Mouse (Mus musculus): ENCODE results near the gene Fbxo45. TPM values are rescaled to one million over a fixed set of nuclear protein-coding genes. Genes with fewer than 3 reads are reported as not detected.
"Not testable (repeated sequence)": the region's sequence is repeated elsewhere in the genome, so short reads cannot be mapped to it uniquely, and the experiment has no call there.

Gene Fbxo45
- polyA plus RNA-seq, 1 experiment from 2014 or later, result 9.0 TPM

DNA sequence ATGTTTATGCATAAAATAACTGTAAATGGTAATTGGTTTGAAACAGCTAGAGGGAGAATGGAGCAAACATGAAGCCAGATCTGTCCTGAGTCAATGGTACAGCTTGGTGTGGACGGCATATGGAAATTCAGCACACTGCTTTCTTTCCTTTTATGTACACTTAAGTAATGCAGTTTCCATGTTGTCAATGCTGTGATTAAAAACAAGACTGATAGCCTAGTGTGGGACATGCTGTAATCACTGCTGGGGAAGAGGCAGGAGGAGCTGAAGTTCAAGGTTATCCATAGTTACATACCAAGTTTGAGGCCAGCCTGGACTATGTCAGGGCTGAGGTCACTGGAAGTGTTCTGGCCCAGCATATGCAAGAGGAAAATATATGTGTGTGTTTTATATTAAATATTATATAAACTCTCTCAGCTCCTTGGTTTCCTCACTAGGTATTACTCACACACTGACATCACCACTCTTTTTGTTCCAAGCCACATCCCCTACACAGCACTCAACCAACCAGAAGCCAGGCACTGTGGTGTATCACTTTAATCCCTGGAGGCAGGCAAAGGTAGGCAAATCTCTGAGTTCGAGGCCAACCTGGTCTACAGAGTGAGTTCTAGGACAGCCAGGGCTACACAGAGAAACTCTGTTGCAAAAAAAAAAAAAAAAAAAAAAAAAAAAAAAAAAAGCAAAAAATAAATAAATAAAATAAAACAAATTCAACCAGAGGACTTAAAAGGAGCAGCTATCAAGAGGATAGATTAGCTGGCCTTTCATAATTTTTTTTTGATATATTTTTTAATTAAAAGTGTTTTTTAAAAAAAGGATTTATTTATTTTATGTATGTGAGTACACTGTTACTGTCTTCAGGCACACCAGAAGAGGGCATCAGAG, 7.3 kb downstream of the Fbxo45 start:
- no peak overlapping the region for H3K27ac ChIP-seq
- no peak overlapping the region for H3K4me3 ChIP-seq
- peaks cover 8% of the 10 kb centered on the region for H3K4me1 ChIP-seq (replicated peaks)
- no peaks in the 10 kb centered on the region for H3K27me3 ChIP-seq (ENCODE audit: insufficient read depth, poor library complexity, severe bottlenecking)
- no peaks in the 10 kb centered on the region for H3K9me3 ChIP-seq
- H3K36me3 ChIP-seq, result peaks cover 52% of the 10 kb centered on the region
- no peak for DNase-seq (ENCODE audit: low spot score)
- WGBS, result 91% methylated on average over 2 of the region's 2 CpGs

DNA sequence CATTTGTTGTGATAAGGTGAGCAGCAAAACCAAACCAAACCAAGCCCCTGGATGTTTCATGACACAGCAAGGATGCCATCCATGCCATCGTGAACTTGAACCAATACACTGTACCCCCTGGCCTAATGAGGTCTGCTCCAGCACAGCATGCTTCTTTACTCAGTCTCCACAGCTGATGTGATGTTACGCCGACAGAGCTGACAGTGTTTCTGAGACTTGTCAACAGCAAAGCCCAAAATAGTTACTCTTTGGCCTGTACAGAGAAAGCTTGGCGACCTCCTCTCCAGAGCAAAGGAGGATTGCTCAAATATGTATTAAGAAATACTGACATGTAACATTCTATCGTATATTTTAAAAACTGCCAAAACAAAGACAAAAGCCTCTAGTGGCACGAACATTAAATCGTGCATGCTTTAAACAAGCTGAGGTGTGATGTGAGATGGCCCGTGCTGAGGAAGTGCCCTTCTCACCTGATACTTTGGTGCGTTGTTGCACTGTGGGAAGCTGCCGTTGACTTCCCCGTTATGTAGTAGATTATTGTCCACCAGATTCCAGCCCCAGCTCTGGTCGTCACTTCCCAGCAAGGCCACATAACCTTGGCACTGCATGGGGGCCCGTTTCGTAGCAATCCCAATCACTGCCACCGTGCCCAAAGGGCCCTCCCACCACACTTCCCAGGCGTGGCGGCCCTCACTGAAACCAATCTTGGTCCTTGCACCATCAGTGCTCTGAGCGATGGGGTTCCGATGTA, 8.9 kb downstream of the Fbxo45 start:
- no peak overlapping the region for H3K4me3 ChIP-seq
- H3K36me3 ChIP-seq, result peaks cover 62% of the 10 kb centered on the region
- H3K9me3 ChIP-seq, result no peaks in the 10 kb centered on the region
- no peaks in the 10 kb centered on the region for H3K27me3 ChIP-seq (ENCODE audit: insufficient read depth, poor library complexity, severe bottlenecking)
- WGBS, result 92% methylated on average over 19 of the region's 19 CpGs
- H3K4me1 ChIP-seq (replicated peaks), result no peaks in the 10 kb centered on the region
- no peak for DNase-seq (ENCODE audit: low spot score)
- H3K27ac ChIP-seq, result no peak overlapping the region

DNA sequence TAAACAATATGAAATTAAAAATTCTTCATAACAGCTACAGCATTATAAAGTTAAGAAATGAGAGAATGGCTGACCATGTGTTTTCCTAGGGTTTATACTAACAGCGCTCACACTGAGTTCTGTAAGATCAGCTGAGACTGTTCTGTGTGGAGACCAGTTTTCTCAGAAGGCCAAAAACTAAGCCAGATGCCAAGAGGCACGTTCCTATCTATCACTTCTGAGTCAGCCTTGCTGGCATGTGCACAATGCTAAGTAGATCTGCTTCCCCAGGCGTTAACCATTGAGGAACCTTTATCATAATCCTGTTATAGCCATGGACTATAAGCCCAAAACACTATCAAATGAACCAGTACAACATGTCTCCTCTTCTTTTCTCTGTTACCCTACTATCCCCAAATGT, 14.9 kb downstream of the Fbxo45 start:
- WGBS, result 90% methylated on average over 3 of the region's 3 CpGs
- H3K4me3 ChIP-seq; H3K27me3 ChIP-seq (ENCODE audit: insufficient read depth, poor library complexity, severe bottlenecking); H3K27ac ChIP-seq; DNase-seq (ENCODE audit: low spot score); H3K4me1 ChIP-seq (replicated peaks); H3K9me3 ChIP-seq: not testable (repeated sequence)
- H3K36me3 ChIP-seq, result peaks cover 68% of the 10 kb centered on the region

DNA sequence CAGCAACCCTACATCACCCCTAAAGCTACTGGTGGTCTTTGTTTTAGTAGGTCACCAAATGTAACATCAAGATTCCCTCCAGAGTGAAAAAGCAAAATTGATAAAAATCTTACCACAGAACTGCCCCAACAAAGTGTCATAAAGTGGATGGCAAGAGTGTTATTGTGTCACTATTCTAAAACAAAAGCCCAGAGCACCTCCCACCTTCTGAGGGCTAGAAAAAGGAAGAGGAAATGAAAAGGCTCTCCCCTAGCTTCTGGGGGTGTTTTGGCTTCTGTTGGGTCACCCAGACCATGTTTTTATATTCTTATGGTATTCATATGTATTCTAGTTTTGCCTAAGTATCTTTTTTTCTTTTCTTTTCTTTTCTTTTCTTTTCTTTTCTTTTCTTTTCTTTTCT, 24.6 kb downstream of the Fbxo45 start:
- no peaks in the 10 kb centered on the region for H3K36me3 ChIP-seq
- H3K27me3 ChIP-seq (ENCODE audit: insufficient read depth, poor library complexity, severe bottlenecking), result no peaks in the 10 kb centered on the region
- no peak for DNase-seq (ENCODE audit: low spot score)
- no peak overlapping the region for H3K27ac ChIP-seq
- H3K4me3 ChIP-seq, result no peak overlapping the region
- no peaks in the 10 kb centered on the region for H3K9me3 ChIP-seq
- H3K4me1 ChIP-seq (replicated peaks), result no peaks in the 10 kb centered on the region

DNA sequence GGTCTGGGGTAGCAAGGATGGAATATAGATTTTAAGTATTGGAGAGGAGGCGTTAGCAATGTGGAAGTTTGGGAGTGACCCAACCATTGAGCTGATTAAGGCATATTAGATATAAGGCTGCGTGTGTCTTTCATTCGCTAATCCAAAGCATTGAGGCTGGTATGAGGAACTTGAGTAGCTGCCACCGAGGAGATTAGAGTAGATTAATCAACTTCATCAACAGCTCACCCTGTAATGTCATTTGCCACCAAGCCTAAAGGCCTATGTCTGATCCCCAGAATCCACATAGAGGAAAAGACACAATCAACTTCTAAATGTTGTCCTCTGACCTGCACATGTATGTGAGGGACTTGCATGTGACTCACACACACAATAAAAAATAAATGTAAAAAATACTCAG, 25.2 kb downstream of the Fbxo45 start:
- Histone ChIP-seq H3K27me3 (ENCODE audit: insufficient read depth, poor library complexity, severe bottlenecking) (no peaks in the 10 kb centered on the region), H3K27ac (no peak overlapping the region), H3K9me3 (no peaks in the 10 kb centered on the region), H3K4me3 (no peak overlapping the region), H3K4me1 (replicated peaks) (no peaks in the 10 kb centered on the region), H3K36me3 (no peaks in the 10 kb centered on the region)
- WGBS, result 87% methylated on average over 4 of the region's 4 CpGs
- no peak for DNase-seq (ENCODE audit: low spot score)

DNA sequence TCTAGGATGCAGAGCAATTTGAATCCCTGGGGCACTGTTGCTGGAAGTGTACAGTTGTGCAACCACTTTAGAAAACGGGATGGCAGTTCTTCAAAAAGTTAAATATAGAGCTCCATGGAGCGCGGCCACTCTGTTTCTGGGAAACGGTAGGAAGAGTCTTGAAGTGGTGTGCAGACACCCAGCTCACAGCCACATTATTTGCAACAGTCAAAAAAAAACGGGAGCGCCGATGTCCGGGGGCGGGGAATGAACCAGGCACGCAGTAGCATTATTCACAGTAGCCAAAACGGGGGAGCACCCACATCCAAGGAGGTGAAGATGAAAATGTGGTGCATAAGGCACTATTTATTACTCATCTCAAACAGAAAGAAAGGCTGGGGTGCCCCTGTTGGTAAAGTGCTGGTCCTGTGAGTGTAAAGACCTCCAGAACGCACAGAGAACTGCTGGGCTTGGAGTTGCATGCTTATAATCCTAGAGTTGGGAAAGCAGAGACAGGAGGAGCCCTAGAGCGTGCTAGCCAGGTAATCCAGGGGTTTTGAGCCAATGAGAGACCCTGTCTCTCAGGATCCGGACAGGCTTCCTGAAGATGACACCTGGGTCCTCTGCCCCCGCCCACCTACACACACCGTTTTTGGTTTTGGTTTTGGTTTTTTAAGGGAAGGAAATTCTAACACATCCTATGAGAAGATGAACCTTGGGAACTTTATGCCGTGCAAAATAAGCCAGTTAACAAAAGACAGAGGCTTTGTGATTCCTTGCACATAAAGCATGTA, 32.0 kb downstream of the Fbxo45 start:
- H3K9me3 ChIP-seq, result peaks cover 2% of the 10 kb centered on the region; the same call in 1 of the 2 replicates
- H3K27ac ChIP-seq, result no peak overlapping the region
- no peak for DNase-seq (ENCODE audit: low spot score)
- H3K27me3 ChIP-seq (ENCODE audit: insufficient read depth, poor library complexity, severe bottlenecking), result no peaks in the 10 kb centered on the region
- H3K4me3 ChIP-seq, result no peak overlapping the region
- H3K4me1 ChIP-seq (replicated peaks), result no peaks in the 10 kb centered on the region
- WGBS, result 84% methylated on average over 17 of the region's 17 CpGs
- H3K36me3 ChIP-seq, result no peaks in the 10 kb centered on the region

DNA sequence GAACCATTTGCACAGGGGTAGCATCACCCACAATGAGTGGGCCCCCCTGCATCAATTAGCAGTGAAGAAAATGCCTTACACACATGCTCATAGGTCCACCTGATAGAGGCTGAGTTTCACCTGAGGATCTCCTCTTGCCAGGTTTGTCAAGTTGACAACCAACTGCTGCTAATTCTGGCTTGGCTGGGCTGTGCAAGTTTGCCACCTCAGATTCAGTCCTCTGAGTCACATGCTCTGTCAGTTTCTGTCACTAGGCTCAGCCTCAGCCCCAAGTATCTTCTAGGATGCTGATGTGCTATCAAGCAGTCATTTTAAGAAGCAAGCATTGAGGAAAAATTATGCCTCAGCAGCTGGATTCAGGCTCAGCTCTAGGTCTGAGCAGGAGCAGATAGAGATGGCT, 32.8 kb downstream of the Fbxo45 start:
- H3K4me1 ChIP-seq (replicated peaks), result no peaks in the 10 kb centered on the region
- peaks cover 10% of the 10 kb centered on the region for H3K9me3 ChIP-seq
- no peaks in the 10 kb centered on the region for H3K36me3 ChIP-seq
- H3K4me3 ChIP-seq, result no peak overlapping the region
- DNase-seq (ENCODE audit: low spot score), result no peak
- no peak overlapping the region for H3K27ac ChIP-seq
- no peaks in the 10 kb centered on the region for H3K27me3 ChIP-seq (ENCODE audit: insufficient read depth, poor library complexity, severe bottlenecking)

DNA sequence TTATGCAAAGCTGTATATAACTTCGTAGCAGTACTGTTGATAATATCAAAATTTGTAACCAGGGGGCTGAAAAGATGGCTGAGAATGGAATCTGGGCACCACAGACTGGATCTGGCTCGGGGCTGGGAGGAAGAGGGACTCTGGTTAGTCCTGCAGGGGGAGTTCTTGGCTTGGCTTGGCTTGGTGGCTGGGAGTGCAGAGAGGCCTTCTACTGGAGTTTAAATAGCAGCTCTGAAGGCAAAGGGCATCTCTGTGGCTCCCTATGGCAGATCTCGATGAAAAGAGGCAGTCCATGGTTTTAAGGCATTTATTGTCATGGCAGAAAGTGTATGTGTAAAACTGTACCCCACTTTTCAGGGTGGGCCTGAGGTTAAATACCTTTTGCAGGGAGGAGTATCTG, 42.1 kb downstream of the Fbxo45 start:
- 66% methylated on average over 3 of the region's 3 CpGs for WGBS
- Histone ChIP-seq H3K27me3 (ENCODE audit: insufficient read depth, poor library complexity, severe bottlenecking) (no peaks in the 10 kb centered on the region), H3K4me1 (replicated peaks) (peaks cover 13% of the 10 kb centered on the region), H3K9me3 (peaks cover 22% of the 10 kb centered on the region), H3K4me3 (no peak overlapping the region), H3K27ac (no peak overlapping the region), H3K36me3 (no peaks in the 10 kb centered on the region)
- no peak for DNase-seq (ENCODE audit: low spot score)

DNA sequence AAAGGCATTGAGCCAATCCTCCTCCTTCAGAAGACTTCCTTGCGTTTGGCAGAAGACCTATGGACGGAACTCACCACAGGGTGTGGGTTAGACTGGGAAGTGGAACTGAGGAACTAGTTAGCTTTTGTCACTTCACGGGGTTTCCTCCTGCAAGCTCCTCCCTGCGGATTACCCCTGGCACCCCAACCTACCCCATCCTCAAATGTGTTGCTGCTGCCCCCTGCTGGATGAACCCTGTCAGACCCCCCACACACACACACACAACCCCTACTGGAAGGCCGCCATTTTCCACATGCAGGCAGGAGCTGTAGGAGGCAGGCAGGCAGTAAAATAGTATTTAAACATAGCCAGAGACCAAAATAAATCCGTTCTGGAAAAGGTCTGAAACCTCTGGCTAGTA, 44.3 kb downstream of the Fbxo45 start:
- no peak for DNase-seq (ENCODE audit: low spot score)

DNA sequence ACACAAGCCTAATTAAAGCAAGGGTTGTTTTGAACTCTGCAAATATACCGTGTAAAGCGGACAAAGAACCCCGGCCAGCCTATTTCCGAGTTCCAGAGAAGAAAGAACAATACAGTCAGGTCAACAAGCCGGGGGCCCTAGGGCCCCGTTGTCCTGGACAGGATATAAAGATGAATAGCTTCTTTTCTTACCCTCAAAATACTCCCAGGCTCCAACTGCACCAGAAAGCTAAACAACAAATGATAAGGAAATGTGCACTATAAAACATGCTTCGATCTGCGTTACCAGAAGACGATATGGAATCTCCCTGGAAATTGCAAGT, 46.0 kb downstream of the Fbxo45 start:
- H3K27me3 ChIP-seq (ENCODE audit: insufficient read depth, poor library complexity, severe bottlenecking), result no peaks in the 10 kb centered on the region
- H3K9me3 ChIP-seq, result peaks cover 8% of the 10 kb centered on the region; the same call in 1 of the 2 replicates
- H3K4me3 ChIP-seq, result peak overlapping the region; percentile 21; the same call in 1 of the 2 replicates
- H3K27ac ChIP-seq, result peak overlapping the region; percentile 77
- DNase-seq (ENCODE audit: low spot score), result no peak
- peaks cover 13% of the 10 kb centered on the region for H3K4me1 ChIP-seq (replicated peaks)
- 47% methylated on average over 9 of the region's 9 CpGs for WGBS
- no peaks in the 10 kb centered on the region for H3K36me3 ChIP-seq

More for the DNA sequence above, 44.3 kb downstream of the Fbxo45 start:
- Histone ChIP-seq H3K36me3 (no peaks in the 10 kb centered on the region), H3K4me3 (no peak overlapping the region), H3K4me1 (replicated peaks) (peaks cover 13% of the 10 kb centered on the region), H3K27ac (no peak overlapping the region), H3K9me3 (peaks cover 8% of the 10 kb centered on the region; the same call in 1 of the 2 replicates), H3K27me3 (ENCODE audit: insufficient read depth, poor library complexity, severe bottlenecking) (no peaks in the 10 kb centered on the region)
- WGBS, result 75% methylated on average over 6 of the region's 6 CpGs

DNA sequence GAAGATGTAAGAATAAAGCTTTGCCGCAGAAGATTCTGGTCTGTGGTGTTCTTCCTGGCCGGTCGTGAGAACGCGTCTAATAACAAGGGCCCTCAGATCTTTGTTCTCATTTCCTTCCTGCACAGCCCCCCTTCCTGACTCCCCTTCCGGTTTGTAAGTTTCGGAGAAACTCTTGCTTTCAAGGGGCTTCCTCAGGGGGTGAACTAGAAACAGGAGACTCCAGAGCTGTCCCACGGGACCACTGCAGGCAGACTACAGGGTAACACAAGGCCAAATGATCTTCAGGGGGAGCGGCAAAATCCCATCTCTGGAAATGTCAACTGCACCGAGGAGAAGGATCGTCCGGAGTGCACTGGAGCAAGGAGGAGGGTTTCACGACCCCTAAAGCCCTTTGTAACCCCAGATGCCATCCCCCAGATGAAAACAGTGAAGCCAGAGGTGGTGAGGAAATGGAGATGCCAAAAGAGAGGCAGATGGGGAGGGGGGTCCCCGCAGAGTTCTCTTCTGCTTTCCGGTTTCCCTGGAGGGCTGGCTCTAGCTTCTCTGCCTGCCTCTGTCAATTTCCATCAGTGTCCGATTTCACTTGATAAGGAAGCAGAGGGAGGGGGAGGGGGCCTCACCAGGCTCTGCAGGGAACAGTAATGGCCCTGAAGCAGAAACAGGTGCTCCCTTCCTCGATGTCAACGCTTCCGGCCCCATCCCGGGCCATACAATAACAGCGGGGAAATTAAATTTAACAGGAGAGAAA, 46.5 kb downstream of the Fbxo45 start:
- H3K27ac ChIP-seq, result peak overlapping the region; percentile 77
- peaks cover 8% of the 10 kb centered on the region; the same call in 1 of the 2 replicates for H3K9me3 ChIP-seq
- no peaks in the 10 kb centered on the region for H3K27me3 ChIP-seq (ENCODE audit: insufficient read depth, poor library complexity, severe bottlenecking)
- H3K4me1 ChIP-seq (replicated peaks), result peaks cover 13% of the 10 kb centered on the region
- H3K36me3 ChIP-seq, result no peaks in the 10 kb centered on the region
- 55% methylated on average over 21 of the region's 21 CpGs for WGBS
- peak overlapping the region; percentile 21 for H3K4me3 ChIP-seq
- DNase-seq (ENCODE audit: low spot score), result peak; percentile 61

DNA sequence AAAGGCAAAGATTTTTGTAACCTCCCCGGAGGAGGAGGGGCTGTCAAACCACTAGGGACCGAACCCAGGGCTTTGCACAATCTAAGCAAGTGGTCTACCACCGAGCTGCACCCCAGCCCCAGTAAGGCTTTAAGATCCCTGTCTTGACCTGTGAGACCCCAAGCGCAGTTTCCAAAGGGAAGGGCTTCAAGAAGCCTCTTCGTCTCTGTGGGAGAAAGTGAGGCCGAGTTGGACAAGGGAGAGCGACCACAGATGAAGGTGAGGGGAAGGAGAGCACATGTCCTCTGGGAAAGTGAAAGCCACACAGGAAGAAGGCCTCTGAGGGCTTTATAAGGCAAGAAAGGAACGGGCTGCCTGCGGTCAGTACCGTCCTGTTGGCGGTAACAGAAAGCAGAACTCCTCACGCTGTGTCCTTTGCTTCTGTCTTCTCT, 56.9 kb downstream of the Fbxo45 start:
- Histone ChIP-seq H3K27ac (no peak overlapping the region), H3K36me3 (no peaks in the 10 kb centered on the region), H3K9me3 (no peaks in the 10 kb centered on the region), H3K4me1 (replicated peaks) (0 out of 2 replicates have a peak, but pooled peaks cover 4% of the 10 kb centered on the region), H3K4me3 (no peak overlapping the region), H3K27me3 (ENCODE audit: insufficient read depth, poor library complexity, severe bottlenecking) (no peaks in the 10 kb centered on the region)
- WGBS, result 54% methylated on average over 12 of the region's 12 CpGs
- DNase-seq (ENCODE audit: low spot score), result no peak
